Mouse (Mus musculus): Measurements from ENCODE around the gene Dctpp1.

Gene Dctpp1

GRCm38 (mm10) chr7:127231376-127231775 is 29.1 kb downstream of the Dctpp1 start:
- no peak for TF ChIP-seq CTCF (conservative IDR thresholded peaks at IDR 0.05; ENCODE audit: low read length)
- no peak for TF ChIP-seq NANOG (IDR thresholded peaks at IDR 0.05; ENCODE audit: borderline replicate concordance, low read length)
- TF ChIP-seq POU5F1 (IDR thresholded peaks at IDR 0.05; ENCODE audit: borderline replicate concordance, low read length) = no peak
- H3K9me3 ChIP-seq (ENCODE audit: low read length) = peaks cover 27% of the 10 kb centered on the region
- H3K4me3 ChIP-seq (replicated peaks; ENCODE audit: low read length) = peak overlapping the region; percentile 95
- H3K4me1 ChIP-seq (replicated peaks; ENCODE audit: low read depth, low read length) = peaks cover 67% of the 10 kb centered on the region
- peaks cover 55% of the 10 kb centered on the region for H3K36me3 ChIP-seq (ENCODE audit: insufficient read depth, low read length)
- no peaks in the 10 kb centered on the region for H3K27me3 ChIP-seq (ENCODE audit: insufficient read depth, low read length)

GRCm38 (mm10) chr7:127228615-127229303 is 31.8 kb downstream of the Dctpp1 start:
- H3K9me3 ChIP-seq (ENCODE audit: low read length) = 0 out of 2 replicates have a peak, but pooled peaks cover 3% of the 10 kb centered on the region
- 0 out of 2 replicates have a peak overlapping the region, but pooled peaks have one; percentile 95 for H3K4me3 ChIP-seq (replicated peaks; ENCODE audit: low read length)
- peaks cover 78% of the 10 kb centered on the region for H3K4me1 ChIP-seq (replicated peaks; ENCODE audit: low read depth, low read length)
- H3K36me3 ChIP-seq (ENCODE audit: insufficient read depth, low read length) = peaks cover 33% of the 10 kb centered on the region
- H3K27me3 ChIP-seq (ENCODE audit: insufficient read depth, low read length) = no peaks in the 10 kb centered on the region
- TF ChIP-seq POU5F1 (IDR thresholded peaks at IDR 0.05; ENCODE audit: borderline replicate concordance, low read length) (no peak), CTCF (conservative IDR thresholded peaks at IDR 0.05; ENCODE audit: low read length) (peak; percentile 59)

GRCm38 (mm10) chr7:127225147-127225995 is 35.1 kb downstream of the Dctpp1 start:
- 0 out of 2 replicates have a peak, but pooled peaks cover 8% of the 10 kb centered on the region for H3K9me3 ChIP-seq (ENCODE audit: low read length)
- no peaks in the 10 kb centered on the region for H3K27me3 ChIP-seq (ENCODE audit: insufficient read depth, low read length)
- H3K4me1 ChIP-seq (replicated peaks; ENCODE audit: low read depth, low read length) = peaks cover 94% of the 10 kb centered on the region
- peaks cover 31% of the 10 kb centered on the region for H3K36me3 ChIP-seq (ENCODE audit: insufficient read depth, low read length)
- TF ChIP-seq CTCF (conservative IDR thresholded peaks at IDR 0.05; ENCODE audit: low read length) = no peak
- TF ChIP-seq NANOG (IDR thresholded peaks at IDR 0.05; ENCODE audit: borderline replicate concordance, low read length) = peak; percentile 82
- no peak for TF ChIP-seq POU5F1 (IDR thresholded peaks at IDR 0.05; ENCODE audit: borderline replicate concordance, low read length)
- H3K4me3 ChIP-seq (replicated peaks; ENCODE audit: low read length) = peak overlapping the region; percentile 45

- TF ChIP-seq POU5F1 (IDR thresholded peaks at IDR 0.05; ENCODE audit: borderline replicate concordance, low read length) = no peak
- no peak for TF ChIP-seq CTCF (conservative IDR thresholded peaks at IDR 0.05; ENCODE audit: low read length)
- no peak for TF ChIP-seq NANOG (IDR thresholded peaks at IDR 0.05; ENCODE audit: borderline replicate concordance, low read length)
- Histone ChIP-seq H3K27me3 (ENCODE audit: insufficient read depth, low read length) (no peaks in the 10 kb centered on the region), H3K36me3 (ENCODE audit: insufficient read depth, low read length) (peaks cover 23% of the 10 kb centered on the region), H3K9me3 (ENCODE audit: low read length) (0 out of 2 replicates have a peak, but pooled peaks cover 8% of the 10 kb centered on the region), H3K4me1 (replicated peaks; ENCODE audit: low read depth, low read length) (peaks cover 94% of the 10 kb centered on the region), H3K4me3 (replicated peaks; ENCODE audit: low read length) (peak overlapping the region; percentile 28)
Measured at GRCm38 (mm10) chr7:127224616-127225015, 35.9 kb downstream of the Dctpp1 start.

GRCm38 (mm10) chr7:127223515-127224478 is 36.7 kb downstream of the Dctpp1 start:
- no peaks in the 10 kb centered on the region for H3K27me3 ChIP-seq (ENCODE audit: insufficient read depth, low read length)
- TF ChIP-seq POU5F1 (IDR thresholded peaks at IDR 0.05; ENCODE audit: borderline replicate concordance, low read length) (no peak), NANOG (IDR thresholded peaks at IDR 0.05; ENCODE audit: borderline replicate concordance, low read length) (peak; percentile 3; the same call in 1 of the 2 replicates)
- peak overlapping the region; percentile 43 for H3K4me3 ChIP-seq (replicated peaks; ENCODE audit: low read length)
- H3K36me3 ChIP-seq (ENCODE audit: insufficient read depth, low read length) = peaks cover 17% of the 10 kb centered on the region; the same call in 1 of the 2 replicates
- H3K4me1 ChIP-seq (replicated peaks; ENCODE audit: low read depth, low read length) = peaks cover 94% of the 10 kb centered on the region
- 0 out of 2 replicates have a peak, but pooled peaks cover 8% of the 10 kb centered on the region for H3K9me3 ChIP-seq (ENCODE audit: low read length)

- TF ChIP-seq NANOG (IDR thresholded peaks at IDR 0.05; ENCODE audit: borderline replicate concordance, low read length) = no peak
- TF ChIP-seq POU5F1 (IDR thresholded peaks at IDR 0.05; ENCODE audit: borderline replicate concordance, low read length) = no peak
- no peak for TF ChIP-seq CTCF (conservative IDR thresholded peaks at IDR 0.05; ENCODE audit: low read length)
- Histone ChIP-seq H3K36me3 (ENCODE audit: insufficient read depth, low read length) (peaks cover 17% of the 10 kb centered on the region; the same call in 1 of the 2 replicates), H3K4me3 (replicated peaks; ENCODE audit: low read length) (peak overlapping the region; percentile 43), H3K4me1 (replicated peaks; ENCODE audit: low read depth, low read length) (peaks cover 94% of the 10 kb centered on the region), H3K27me3 (ENCODE audit: insufficient read depth, low read length) (no peaks in the 10 kb centered on the region), H3K9me3 (ENCODE audit: low read length) (0 out of 2 replicates have a peak, but pooled peaks cover 8% of the 10 kb centered on the region)
Measured at GRCm38 (mm10) chr7:127223106-127223505, 37.4 kb downstream of the Dctpp1 start.

- H3K9me3 ChIP-seq (ENCODE audit: low read length) = 0 out of 2 replicates have a peak, but pooled peaks cover 8% of the 10 kb centered on the region
- no peak for TF ChIP-seq NANOG (IDR thresholded peaks at IDR 0.05; ENCODE audit: borderline replicate concordance, low read length)
- no peak for TF ChIP-seq CTCF (conservative IDR thresholded peaks at IDR 0.05; ENCODE audit: low read length)
- no peak for TF ChIP-seq POU5F1 (IDR thresholded peaks at IDR 0.05; ENCODE audit: borderline replicate concordance, low read length)
- H3K4me3 ChIP-seq (replicated peaks; ENCODE audit: low read length) = no peak overlapping the region
- peaks cover 26% of the 10 kb centered on the region for H3K36me3 ChIP-seq (ENCODE audit: insufficient read depth, low read length)
- H3K4me1 ChIP-seq (replicated peaks; ENCODE audit: low read depth, low read length) = peaks cover 94% of the 10 kb centered on the region
- no peaks in the 10 kb centered on the region for H3K27me3 ChIP-seq (ENCODE audit: insufficient read depth, low read length)
Measured at GRCm38 (mm10) chr7:127220440-127220839, 40.1 kb downstream of the Dctpp1 start.
